Mouse (Mus musculus): ENCODE results near the gene Dact3. TPM values are rescaled to one million over a fixed set of nuclear protein-coding genes. Genes with fewer than 3 reads are reported as not detected.

Dact3 gene
- total RNA-seq, 4 experiments from 2014 or later = 8.0 to 9.5 (median 8.6) TPM

DNA sequence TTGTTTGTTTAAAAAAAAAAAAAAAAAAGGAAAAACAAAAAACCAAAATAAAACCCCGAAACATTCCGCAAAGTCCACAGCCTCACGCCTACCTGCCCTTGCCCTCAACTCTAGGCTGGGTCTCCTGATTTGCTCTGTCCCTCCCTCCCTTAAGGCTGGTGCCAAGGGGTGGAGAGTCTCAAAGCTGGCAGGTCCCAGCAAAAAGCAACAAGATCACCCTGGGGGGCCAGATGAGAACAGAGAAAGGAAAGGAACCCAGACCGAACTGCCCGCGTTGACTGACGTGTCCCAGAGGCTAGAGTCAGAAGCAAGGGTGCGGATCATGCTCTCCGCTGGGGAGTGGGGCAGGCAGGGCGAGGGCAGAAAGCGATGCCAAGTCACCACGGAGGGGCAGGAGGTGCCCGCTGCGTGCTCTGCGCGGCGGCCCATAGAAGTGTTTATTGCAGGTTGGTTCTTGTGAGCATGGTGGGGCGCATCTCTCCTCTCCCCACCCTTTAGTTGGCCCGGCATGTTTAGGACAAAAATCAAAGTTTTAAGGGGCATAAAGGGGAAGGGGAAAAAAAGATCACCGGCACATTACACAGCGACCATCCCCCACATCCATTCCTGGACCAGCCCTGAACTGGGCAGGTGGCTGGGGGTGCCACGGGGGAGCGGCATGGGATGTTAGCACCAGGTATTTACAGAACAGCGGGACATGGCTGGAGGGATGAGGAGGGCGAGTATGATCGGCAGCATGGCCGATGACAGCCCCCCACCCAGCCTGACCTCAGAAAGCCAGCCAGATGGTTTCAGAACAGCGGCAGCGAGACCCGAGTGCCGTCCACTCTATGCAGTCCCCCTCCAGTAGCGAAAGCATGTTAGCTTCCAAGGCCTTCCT is 40.6 kb downstream of the Dact3 start:
- DNase-seq (ENCODE audit: low spot score) = no peak

DNA sequence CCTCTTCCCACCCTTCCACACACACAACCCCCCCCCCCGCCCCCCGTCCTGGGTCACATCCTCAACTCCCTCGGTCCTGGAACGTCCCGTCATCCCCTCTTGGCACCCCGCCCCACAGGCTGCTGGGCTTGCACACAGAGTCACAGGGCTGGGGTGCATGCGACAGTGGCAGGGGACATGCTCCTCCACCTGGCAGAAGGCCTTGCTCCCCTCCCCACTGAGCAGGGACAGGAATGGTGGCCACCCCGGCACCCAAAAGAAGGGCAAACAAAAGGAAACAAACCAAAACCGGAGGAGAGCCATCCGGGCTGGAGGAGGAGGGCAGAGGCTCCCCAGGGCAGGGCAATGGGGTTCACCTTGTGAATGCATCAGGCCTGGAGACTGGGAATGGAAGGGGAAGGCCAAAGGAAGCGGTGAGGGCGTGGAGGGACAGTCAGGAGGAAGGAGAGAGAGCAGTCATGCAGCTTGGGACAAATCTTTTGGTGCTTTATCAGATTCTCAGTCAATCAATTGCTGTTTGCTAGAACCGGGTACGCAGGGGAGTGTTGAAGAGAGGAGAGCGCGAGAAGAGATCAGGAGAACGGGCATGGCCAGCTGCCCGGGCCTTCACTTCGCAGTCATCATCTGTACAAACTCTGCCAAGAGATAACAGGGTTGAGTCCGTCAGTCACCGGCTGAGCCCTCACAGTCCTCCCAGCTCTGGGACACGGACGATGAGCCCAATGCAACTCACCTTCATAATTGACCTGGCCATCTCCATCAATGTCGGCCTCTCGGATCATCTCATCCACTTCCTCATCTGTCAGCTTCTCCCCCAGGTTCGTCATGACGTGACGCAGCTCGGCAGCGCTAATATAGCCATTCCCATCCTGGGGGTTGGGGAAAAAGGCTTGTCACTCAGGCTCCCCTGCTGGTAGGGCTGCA is 41.5 kb downstream of the Dact3 start:
- DNase-seq (ENCODE audit: low spot score) = no peak

DNA sequence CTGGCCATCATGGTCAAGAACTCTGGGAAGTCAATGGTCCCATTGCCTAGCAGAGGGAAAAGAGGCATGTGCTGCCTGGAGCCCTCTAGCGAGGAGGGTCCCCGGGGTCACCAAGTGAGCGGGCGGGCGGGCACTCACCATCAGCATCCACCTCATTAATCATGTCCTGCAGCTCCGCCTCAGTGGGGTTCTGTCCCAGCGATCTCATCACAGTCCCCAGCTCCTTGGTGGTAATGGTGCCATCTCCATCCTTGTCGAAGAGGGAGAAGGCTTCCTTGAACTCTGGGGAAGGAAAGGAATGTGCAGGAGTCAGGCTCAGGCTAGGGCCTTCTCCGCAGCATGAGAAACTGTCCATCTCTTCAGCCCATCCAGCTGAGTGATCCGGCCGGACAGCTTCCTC is 42.3 kb downstream of the Dact3 start:
- DNase-seq (ENCODE audit: low spot score) = no peak

DNA sequence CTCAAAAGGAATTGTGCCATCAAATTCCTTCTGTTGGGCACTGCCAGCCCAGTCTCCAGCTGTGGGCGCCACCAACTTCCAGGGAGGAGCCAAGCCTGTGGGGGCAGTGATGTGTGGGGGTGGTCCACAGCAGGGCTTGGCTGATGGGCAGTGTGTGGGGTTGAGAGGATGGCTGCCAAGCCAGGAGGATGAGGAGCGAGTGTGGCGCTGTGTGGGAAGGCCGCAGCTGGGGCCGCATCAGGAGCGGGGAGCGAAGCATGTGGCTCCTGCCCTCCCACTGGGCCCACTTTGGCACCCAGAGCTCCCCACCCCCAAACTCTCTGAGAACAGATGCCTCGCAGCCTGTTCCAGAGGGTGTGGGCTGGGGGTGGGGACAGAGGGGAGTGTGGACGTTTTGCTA is 42.9 kb downstream of the Dact3 start:
- DNase-seq (ENCODE audit: low spot score) = no peak

DNA sequence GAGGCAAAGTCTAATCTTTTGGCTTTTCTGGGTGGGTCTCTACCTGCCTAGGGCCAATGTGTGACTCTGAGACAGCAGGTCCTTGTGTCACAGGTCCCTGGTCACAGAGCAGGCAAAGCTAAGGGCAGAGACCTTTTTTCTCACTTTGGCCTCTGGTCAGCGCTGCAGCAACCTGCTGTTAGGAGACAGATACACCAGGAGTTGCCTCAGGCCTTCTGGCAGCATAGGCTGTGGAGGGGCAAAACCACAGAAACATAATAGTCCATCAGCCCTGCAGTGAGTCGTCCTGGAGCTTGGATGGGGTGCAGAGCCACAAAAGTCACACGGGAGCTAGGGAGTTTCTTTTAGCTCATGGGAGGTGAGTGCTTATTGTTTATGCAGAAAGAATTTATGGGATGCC is 43.6 kb downstream of the Dact3 start:
- no peak for DNase-seq (ENCODE audit: low spot score)

DNA sequence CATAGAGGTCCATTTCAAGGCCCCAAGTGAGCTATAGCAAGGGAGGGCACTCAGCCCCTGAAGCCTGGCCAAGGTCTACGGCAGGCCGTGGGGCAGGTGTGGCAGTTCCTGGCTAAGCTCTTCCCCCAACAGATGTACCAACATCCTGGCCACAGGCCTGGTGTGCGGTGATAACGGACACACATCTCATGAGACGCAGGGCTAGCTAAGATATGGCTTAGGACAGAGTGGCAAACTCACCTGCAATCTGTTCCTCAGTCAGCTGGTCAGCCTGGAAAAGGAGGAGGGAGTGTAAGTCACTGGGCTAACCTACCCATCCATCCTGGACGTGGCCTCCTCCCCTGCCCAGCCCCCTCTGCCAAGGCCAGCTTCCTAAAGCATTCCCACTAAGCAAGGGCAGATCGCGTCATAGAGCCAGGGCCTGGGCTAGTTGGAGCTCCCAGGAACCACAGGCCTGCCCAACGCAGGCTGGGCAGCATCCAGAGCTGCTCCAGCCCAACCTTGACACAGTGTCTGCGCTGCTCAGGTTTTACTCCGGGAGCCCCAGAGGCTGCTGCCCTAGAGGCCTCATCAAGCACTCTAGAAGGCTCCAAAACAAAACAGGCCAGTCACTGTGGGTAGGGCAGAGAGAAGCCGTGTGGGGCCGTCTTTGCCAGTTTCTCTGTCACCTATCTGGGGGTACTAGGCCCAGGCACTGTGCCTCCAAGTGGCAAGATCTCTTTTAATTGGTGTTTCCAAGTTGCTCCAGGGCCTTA is 44.5 kb downstream of the Dact3 start:
- no peak for DNase-seq (ENCODE audit: low spot score)

DNA sequence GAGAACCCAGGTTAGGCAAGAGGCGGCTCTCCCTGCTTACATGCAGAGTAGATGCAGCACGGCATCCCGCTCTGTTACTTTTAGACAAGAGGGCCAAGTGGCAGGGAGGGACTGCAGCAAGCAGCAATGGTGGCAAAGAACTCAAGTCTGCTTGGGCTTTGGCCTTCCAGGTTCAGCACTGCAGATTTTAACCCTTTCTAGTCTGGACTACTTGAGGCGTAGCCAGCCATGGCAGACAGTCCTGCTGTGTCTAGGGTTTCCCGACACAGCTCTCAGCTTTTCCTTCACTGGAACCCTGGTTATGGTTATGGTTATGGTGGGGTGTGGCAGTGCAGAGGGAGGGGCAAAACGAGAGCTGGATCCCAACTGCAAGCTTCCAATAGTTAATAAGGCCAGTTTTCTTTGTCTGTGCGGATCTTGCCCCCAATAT is 45.0 kb downstream of the Dact3 start:
- DNase-seq (ENCODE audit: low spot score) = no peak

DNA sequence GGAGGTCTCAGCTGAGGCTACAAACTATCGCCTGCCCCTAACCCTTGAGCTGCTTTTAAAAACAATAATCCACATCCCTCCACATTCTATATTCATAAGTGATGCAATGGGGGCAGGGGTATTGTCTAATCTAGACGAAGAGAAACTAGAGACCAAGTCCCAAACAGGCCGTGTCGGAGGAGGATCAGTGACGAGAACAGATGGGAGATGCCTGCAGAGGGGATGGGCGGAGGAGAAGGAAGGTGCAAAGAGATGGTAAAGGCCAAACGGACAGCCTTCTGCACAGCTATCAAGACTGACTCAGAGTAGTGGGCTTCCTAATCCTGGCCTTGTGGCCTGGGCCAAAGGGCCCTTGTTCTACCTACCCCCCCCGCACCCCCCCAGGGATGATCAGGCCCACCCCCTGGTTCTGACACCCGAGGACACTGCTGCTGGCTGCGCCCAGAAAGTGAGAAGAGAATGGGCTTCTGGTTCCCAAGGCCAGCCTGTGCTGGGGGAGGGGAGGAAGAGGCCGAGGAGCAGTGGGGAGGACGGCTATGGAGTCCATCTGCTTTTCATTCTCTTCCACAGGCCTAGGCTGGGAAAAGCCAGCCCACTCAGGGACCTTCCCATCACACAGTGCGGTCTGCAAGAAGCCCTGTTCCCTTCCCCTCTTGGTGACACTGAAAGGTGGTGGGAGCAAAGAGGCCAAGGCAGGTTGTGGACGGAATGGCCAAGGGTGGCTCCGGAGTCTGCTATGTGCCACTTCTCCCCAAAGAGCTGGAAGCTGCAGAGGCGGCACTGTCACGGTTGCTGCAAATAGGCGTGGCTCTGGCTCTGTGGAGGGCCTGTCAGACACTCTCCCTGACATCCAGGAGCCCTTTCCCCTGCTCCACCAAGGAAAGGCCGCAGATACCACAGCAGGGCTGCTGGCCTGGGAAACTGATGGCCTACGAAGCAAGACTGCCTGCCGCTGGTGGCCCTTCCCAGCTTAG is 46.0 kb downstream of the Dact3 start:
- no peak for DNase-seq (ENCODE audit: low spot score)

DNA sequence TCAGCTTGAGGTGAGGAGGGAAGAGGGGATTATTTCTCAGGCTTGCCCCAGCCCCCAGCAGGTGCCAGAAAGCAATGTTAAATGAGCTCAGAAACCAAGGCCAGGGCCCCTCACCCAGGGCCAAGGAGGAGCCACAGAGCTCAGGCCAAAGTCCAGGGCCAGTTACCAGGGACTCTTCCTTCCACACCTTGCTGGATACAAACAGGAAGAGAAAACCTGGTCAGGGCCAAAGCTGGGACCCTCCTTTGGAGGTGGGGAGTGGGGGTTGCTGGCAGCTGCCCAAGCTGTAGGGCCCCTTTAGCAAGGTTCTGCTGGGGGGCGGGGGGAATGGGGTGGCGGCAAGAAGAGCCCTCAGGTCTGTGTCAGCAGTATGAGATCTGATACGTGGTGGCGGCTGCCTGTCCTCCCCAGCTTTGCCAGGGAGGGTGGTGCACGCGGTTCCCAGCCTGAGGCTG is 46.8 kb downstream of the Dact3 start:
- no peak for DNase-seq (ENCODE audit: low spot score)

DNA sequence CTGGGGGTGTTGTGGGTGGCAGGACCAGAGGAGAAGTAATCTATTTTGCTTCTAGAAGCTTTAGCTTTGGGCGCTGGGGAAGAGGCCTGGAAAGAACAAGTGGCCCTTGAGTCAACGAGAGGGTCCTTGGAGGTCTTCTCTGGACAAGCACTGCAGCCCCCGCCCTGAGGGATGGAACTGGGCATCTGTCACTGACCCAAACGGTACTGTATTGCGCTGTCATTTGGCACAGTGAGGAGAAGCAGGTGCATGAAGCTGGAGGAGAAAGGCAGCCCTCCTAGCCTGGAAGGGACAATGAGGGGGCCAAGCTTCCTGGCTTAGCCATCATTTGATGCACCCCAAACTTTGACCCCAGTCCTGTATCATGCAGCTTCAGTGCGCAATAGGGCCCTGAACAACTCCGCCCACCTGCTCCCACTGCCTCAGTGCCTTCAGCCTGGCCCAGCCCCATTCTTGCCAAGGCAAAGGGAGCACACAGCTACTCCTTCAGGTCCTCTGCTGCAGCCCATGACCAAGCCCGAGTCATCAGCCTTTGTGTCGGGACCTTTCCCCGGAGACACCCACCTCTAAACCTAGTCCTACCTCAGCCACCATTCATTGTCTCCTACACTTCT is 47.4 kb downstream of the Dact3 start:
- no peak for DNase-seq (ENCODE audit: low spot score)

DNA sequence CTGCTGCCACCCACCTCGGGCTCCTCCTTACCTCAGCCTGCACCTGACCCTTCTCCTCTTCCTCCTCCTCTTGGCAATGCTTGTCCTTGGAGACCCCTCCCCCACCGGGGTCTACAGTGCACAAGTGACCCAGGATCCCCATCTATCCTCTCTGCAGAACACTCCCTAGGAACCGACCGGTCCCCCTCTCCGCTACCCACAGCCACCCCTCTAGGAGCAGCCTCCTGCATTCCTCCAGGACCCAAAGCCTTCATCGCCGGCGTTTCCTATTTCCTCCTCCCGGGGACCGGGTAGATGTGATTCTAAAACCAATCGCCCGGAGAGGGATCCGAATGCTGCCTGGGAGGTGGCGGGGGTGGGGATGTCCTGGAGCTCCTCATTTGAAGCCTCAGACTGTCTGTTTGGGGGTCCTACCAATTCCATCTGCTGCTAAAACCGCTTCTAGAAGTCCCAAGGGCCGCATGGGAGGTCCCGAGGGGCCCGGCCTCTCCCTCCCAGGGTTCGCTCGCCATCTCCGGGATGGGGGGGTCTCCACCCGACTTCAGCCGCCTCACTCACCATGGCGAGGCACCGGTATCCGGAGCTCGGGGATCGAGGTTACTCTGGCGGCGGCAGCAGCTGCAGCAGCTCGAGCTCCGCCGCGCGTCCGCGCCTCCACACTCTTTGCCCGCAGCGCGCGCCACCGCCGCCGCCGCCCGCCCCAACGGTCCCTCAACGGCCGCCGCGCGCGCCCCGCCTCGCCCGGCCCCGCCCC is 48.3 kb downstream of the Dact3 start:
- no peak for DNase-seq (ENCODE audit: low spot score)

DNA sequence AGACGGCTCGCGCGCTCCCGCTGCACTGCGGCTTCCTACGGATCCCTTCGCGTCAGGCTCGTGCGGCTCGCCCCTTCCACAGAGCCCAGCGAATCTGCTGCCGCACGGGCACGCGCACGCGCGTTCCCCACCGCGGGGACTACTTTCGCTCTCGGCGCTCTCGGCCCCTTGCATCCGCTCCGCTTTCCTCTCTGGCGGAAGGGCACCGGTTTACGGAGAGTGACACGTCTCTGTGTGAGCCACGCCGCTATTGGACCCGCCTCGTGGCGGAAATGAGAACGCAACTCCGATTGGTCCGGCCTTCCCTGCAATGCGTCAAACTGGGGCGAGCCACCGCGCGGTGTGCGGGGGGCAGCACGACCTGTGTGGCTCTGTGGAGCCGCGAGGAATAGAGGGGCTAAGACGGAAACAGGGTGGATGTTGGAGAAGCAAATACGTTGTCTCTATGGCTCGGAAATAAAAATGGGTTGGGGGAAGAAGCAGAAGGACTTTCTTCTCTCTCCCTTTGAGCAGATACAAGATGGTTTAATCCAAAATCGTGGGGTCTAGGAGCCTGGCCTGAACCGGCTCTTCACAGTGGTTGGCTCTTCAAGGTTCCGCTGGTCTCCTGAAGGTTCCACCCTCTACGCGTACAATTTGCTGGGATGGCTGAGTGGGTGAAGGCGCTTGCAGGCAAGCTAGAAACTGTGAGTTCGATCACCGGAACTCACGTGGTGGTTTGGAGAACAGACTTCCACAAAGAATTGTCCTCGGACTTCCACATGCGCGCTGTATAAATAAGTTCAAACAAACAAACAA is 49.1 kb downstream of the Dact3 start, which contains the start of gene Calm3:
Calm3 (minus strand) TSS at position 78 of the 798 bp plus-strand sequence.
- DNase-seq (ENCODE audit: low spot score) = peak; percentile 100

DNA sequence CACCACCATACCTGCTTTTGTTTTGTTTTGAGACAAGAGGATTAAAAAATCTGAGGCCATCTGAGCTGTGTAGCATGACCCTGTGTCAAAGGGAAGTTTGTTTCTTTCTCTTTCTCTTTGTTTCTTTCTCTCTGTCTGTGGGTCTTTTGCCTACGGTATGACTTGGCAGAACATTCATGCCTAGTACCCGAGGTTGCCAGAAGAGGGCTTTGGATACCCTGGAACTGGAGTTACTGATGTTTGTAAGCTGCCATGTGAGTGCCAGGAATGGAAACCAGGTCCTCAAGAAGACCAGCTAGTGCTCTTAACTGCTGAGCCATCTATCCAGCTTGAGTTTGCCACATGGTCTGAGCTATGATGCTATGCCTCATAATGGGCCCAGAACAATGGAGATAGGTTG is 53.2 kb downstream of the Dact3 start:
- DNase-seq (ENCODE audit: low spot score) = no peak

DNA sequence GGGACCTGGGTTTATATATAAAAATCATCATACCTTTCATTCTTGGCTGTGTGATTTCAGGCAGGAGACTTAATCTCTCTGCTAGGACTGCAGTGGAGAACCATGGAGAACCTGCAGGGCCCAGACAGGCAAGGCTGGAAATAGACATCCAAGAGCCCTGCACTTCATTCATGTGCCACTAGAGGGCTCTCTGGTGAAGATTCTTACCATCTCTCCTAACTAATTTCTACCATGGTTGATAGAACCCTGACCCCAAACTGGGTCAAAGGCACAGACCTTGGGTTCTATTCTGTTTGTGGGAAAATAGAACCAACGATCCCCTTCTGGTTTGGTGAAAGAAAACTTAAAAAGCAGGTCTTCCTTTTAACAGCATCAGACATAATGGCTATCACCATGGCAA is 55.7 kb downstream of the Dact3 start:
- peak; percentile 74 for DNase-seq (ENCODE audit: low spot score)

DNA sequence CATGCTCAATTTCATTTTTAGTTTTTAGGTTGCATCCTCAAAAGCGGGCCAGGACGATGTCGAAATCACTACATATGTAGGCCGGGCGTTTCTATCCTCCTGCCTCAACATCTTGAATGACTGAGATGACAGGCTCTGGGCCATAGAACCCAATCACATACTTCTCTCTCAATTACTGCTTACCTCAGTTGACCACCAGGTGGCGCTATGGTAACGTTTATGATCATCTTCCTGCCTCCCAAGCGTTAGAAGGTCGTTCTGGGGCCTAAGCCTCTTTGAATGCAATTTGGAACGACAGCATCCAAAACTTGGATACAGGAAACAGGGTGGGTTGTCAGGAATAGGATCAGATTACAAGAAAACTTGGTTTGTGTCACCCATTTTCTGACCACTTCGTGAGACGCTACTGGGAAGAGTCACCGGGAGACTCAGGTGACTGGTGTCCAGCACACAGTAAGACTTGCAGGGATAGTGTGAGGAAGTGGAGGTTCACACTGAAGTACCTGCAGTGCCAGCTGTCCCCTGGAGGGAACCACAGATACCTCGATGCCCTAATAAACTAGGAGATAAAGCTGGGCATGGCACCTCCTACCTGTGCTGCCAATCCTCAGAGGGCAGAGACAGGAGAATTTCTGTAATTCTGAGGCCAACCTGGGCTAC is 57.0 kb downstream of the Dact3 start:
- peak; percentile 87 for DNase-seq (ENCODE audit: low spot score)

DNA sequence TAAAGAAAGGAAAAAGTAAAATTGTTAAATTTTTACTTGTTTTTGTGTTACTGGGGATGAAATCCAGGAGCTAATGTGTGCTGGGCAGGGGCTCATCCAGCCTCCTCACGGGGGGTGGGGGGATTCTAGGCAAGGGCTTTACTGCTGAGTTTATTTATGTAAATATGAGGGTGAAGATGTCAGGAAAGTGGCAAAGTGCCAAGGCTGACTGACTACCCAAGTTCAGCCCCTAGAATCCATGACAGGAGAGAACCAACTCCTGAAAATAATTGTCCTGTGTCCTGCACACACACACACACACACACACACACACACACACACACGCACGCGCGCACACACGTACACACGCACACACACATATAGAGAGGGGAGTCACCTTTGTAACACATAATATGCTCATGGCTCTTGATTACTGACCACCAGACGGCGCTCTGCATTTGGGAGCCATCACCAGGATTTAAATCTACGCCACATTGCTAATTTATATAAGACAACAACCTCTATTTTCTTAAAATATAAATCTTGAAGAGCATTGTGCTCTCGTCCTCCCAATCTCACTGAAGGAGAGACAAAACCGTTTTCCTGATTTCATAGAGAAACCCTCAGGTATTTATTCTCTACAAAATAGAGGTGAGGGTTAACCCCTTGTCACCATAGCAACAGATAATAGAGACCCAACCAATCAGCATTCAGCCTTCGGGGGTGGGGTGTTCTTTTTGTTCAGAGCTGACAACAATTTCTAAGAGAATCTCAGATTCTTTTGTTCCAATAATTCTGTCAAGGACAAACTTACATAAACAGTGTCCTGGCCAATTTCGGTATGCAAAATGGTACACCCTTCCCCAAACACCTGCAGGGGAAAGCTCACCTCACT is 57.8 kb downstream of the Dact3 start:
- no peak for DNase-seq (ENCODE audit: low spot score)

Measured in heart, adult 8-10 months (tissue).